Mouse (Mus musculus): ENCODE data around the gene Pdxk.

- no peak for TF ChIP-seq EP300 (optimal IDR thresholded peaks at IDR 0.05)
- TF ChIP-seq CTCF (IDR thresholded peaks at IDR 0.05; ENCODE audit: low read depth): no peak
These were observed 73.7 kb downstream of the Pdxk start for GRCm38 (mm10) chr10:78390982-78391470.
